Mouse (Mus musculus): Measurements from ENCODE around the gene Pbx3. TPM values are rescaled to one million over a fixed set of nuclear protein-coding genes. Genes with fewer than 3 reads are reported as not detected.

Gene Pbx3
- total and polyA plus RNA-seq, 2 experiments from 2014 or later = 77.0 to 92.5 TPM

DNA sequence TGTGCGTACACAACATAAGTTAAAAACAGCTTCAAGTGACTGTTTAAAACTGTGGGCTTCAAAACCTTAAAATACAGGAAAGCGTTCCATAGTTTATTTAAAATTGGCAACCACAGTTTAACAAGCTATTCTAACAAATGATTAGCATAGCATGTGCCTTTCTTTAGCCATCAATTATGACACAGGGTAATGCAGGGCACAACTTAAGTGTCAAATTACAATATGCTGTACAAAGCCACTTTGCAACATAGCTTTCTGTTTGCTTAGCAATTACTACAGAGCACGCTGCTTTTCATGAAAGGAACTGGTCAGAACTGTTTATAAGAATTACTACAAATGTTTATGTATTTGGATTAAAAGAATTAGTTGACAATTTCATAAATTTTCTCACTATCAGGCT lies 120.7 kb downstream of the Pbx3 start:
- WGBS = 60% methylated on average over 3 of the region's 3 CpGs
- no peaks in the 10 kb centered on the region for H3K27me3 ChIP-seq (ENCODE audit: insufficient read depth, low read length)
- no peak for TF ChIP-seq CTCF (IDR thresholded peaks at IDR 0.05; ENCODE audit: low read depth)
- no peak overlapping the region for H3K9ac ChIP-seq (replicated peaks; ENCODE audit: low read length)
- H3K36me3 ChIP-seq (ENCODE audit: insufficient read depth, low read length) = no peaks in the 10 kb centered on the region
- H3K4me1 ChIP-seq (ENCODE audit: insufficient read depth, low read length) = peaks cover 14% of the 10 kb centered on the region; the same call in 1 of the 2 replicates
- H3K9me3 ChIP-seq (ENCODE audit: low read length) = no peaks in the 10 kb centered on the region
- no peak overlapping the region for H3K4me2 ChIP-seq (ENCODE audit: low read depth, low read length)
- DNase-seq (ENCODE audit: low spot score) (no peak), ATAC-seq (no peak)
- no peak overlapping the region for H3K27ac ChIP-seq
- no peak overlapping the region for H3K4me3 ChIP-seq (ENCODE audit: low read length)

DNA sequence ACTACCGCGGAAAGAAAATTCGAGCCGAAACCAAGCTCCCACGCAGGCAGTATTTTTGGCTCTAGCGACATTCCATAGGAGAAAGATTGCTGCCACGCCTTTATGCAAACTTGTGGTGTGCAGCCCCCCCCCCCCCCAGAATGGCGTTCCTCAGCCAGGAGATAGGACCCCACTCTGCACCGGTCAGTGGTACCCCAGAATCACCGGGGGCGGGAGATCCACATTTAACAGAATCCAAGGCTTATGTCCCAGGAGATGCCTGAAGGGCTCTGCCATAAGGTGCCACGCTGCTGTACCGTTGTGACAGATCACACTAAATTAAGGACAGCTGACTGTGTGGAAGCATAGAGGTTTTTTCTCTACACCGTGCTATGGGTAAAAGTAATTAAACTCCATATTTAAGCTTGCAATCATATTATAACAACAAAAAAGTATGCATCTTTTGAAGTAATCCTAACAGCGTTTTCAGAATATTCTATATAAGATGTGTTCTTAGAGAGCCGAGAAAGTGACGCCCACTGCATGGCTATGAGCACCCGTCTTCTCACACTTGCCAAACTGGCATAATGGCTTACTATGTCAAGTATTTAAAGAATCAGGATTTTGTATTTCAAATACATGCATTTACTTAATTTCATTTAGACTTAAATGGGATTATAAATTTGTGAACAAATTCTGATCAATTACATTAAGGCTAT lies 122.8 kb downstream of the Pbx3 start:
- no peak for TF ChIP-seq CTCF (IDR thresholded peaks at IDR 0.05; ENCODE audit: low read depth)
- peak overlapping the region; percentile 61 for H3K9ac ChIP-seq (replicated peaks; ENCODE audit: low read length)
- H3K36me3 ChIP-seq (ENCODE audit: insufficient read depth, low read length) = no peaks in the 10 kb centered on the region
- H3K4me2 ChIP-seq (ENCODE audit: low read depth, low read length) = peak overlapping the region; percentile 85
- no peaks in the 10 kb centered on the region for H3K27me3 ChIP-seq (ENCODE audit: insufficient read depth, low read length)
- H3K27ac ChIP-seq = peak overlapping the region; percentile 88
- peaks cover 14% of the 10 kb centered on the region; the same call in 1 of the 2 replicates for H3K4me1 ChIP-seq (ENCODE audit: insufficient read depth, low read length)
- no peaks in the 10 kb centered on the region for H3K9me3 ChIP-seq (ENCODE audit: low read length)
- ATAC-seq (peak; percentile 76), DNase-seq (ENCODE audit: low spot score) (peak; percentile 56)
- H3K4me3 ChIP-seq (ENCODE audit: low read length) = peak overlapping the region; percentile 49
- 4% methylated on average over 18 of the region's 18 CpGs for WGBS

DNA sequence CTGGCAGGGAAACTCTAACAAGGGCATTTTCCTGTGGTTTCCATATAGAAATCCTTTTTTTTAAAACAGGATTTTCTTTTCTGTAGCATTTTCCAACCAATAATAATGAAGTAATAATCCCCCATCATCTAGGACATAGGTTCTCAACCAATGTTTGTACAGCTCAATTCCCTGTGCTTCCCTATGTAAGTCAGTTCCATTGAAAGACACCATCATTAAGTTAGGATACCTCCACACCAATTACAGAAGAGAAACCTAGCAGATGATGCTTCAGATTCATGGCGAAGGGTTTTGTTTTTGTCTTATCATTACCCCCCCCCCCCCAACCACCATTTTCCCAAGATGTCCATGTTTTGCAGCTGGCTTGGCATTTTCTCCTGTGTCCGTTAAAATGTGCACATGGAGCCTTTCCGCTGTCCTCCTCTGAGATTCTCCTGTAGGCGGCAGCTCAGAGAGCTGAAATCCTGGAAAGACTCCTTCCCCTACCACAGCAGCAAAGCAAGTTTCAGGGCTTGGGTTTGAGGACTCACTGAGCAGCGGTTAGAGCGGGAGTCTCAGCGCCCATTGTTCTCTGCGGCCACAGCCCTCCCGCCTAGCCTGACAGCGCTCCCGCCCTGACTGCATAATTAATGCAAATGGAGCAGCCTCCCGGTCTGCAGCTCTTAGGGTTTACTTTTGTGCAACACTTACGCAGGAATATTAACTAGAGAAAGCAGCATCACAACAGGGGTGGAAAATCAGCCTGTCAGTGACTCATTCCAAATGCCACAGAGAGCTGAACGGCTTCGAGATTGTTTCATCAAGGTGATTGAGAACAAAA lies 123.6 kb downstream of the Pbx3 start:
- H3K9ac ChIP-seq (replicated peaks; ENCODE audit: low read length) = peak overlapping the region; percentile 61
- H3K9me3 ChIP-seq (ENCODE audit: low read length) = no peaks in the 10 kb centered on the region
- ATAC-seq = peak; percentile 92
- peak overlapping the region; percentile 49 for H3K4me3 ChIP-seq (ENCODE audit: low read length)
- DNase-seq (ENCODE audit: low spot score) = peak; percentile 83
- peak overlapping the region; percentile 85 for H3K4me2 ChIP-seq (ENCODE audit: low read depth, low read length)
- H3K27me3 ChIP-seq (ENCODE audit: insufficient read depth, low read length) = no peaks in the 10 kb centered on the region
- peak overlapping the region; percentile 88 for H3K27ac ChIP-seq
- 1% methylated on average over 15 of the region's 15 CpGs for WGBS
- H3K36me3 ChIP-seq (ENCODE audit: insufficient read depth, low read length) = no peaks in the 10 kb centered on the region
- peak; percentile 66 for TF ChIP-seq CTCF (IDR thresholded peaks at IDR 0.05; ENCODE audit: low read depth)
- peaks cover 14% of the 10 kb centered on the region; the same call in 1 of the 2 replicates for H3K4me1 ChIP-seq (ENCODE audit: insufficient read depth, low read length)

DNA sequence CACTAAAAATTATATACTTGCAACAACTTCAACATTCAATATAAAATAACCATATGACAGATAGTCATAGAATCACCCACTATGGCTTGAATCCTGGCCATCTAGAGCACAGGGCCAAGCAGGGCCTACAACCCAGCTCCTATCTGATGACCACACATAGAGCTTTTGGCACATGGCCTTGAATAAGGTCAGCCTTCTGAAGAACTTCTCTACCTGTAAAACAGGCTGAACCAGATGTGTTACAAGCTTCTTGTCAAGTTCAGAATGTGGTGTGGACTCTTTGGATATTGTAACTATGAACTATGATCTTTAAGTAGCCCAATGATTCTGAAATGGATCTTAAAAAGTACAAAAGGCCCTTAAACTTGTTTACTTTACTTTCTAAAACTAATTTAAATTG lies 132.1 kb downstream of the Pbx3 start:
- no peak overlapping the region for H3K9ac ChIP-seq (replicated peaks; ENCODE audit: low read length)
- H3K4me3 ChIP-seq (ENCODE audit: low read length) = no peak overlapping the region
- H3K4me1 ChIP-seq (ENCODE audit: insufficient read depth, low read length) = peaks cover 9% of the 10 kb centered on the region; the same call in 1 of the 2 replicates
- H3K4me2 ChIP-seq (ENCODE audit: low read depth, low read length) = no peak overlapping the region
- H3K27ac ChIP-seq = no peak overlapping the region
- DNase-seq (ENCODE audit: low spot score) (no peak), ATAC-seq (no peak)
- no peaks in the 10 kb centered on the region for H3K9me3 ChIP-seq (ENCODE audit: low read length)
- no peak for TF ChIP-seq CTCF (IDR thresholded peaks at IDR 0.05; ENCODE audit: low read depth)
- H3K36me3 ChIP-seq (ENCODE audit: insufficient read depth, low read length) = no peaks in the 10 kb centered on the region
- H3K27me3 ChIP-seq (ENCODE audit: insufficient read depth, low read length) = no peaks in the 10 kb centered on the region

DNA sequence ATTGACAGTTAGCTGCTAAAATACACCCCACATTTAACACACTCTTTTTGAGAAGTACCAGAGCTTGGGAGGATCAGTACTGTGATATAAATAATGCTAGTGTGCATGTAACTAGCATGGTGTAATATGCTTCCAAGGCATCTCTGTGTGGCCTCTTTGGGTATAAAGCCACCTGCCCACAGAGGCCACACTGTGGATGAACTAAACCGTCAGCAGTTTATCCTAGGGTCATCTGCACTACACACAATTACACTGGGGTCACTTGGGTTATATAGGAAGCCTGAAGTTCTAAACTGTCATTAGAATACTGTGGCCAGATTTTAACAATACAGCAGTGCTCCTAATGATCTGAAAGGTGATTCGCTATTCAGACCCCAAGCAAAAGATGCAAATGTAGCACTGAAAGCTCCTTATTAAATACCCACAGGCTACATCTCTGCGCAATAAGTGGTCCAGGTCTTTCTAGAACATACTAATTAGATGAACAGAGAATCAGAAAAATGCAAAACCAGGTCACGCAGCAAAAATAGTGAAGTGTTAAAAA lies 133.6 kb downstream of the Pbx3 start:
- Histone ChIP-seq H3K27me3 (ENCODE audit: insufficient read depth, low read length) (no peaks in the 10 kb centered on the region), H3K27ac (0 out of 2 replicates have a peak overlapping the region, but pooled peaks have one; percentile 32), H3K4me1 (ENCODE audit: insufficient read depth, low read length) (peaks cover 9% of the 10 kb centered on the region; the same call in 1 of the 2 replicates), H3K4me3 (ENCODE audit: low read length) (no peak overlapping the region), H3K4me2 (ENCODE audit: low read depth, low read length) (no peak overlapping the region), H3K36me3 (ENCODE audit: insufficient read depth, low read length) (no peaks in the 10 kb centered on the region), H3K9ac (replicated peaks; ENCODE audit: low read length) (no peak overlapping the region), H3K9me3 (ENCODE audit: low read length) (no peaks in the 10 kb centered on the region)
- ATAC-seq (no peak), DNase-seq (ENCODE audit: low spot score) (no peak)
- no peak for TF ChIP-seq CTCF (IDR thresholded peaks at IDR 0.05; ENCODE audit: low read depth)
- 57% methylated on average over 4 of the region's 4 CpGs for WGBS

DNA sequence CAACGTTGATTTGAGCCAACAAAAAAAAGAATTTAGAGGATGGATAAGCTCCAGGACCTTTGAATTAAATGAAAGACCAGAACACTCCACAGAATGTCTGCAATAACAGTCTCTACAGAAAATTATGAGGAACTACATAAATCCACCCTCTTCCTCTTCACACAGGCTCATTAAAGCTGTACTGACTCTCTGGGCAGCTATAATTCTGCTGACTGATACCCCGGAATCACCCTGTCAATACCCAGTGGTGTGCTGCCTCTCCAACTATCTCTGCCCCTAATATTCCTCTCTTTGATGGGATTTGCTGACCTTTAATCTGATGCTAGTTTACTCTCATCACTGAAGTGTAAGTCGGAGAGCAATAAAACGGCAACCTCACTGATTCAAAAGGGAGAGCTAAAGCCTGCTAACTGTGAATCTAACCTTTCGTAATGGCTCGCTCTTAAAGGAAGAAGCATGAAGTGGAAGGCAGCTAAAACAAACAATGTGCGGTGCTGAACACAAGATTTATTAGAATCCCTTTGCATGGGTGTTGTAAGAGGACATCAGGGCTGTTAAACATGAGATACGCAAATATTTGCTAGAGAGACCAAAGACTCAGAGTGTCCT lies 137.4 kb downstream of the Pbx3 start:
- H3K27me3 ChIP-seq (ENCODE audit: insufficient read depth, low read length) = no peaks in the 10 kb centered on the region
- no peak for TF ChIP-seq CTCF (IDR thresholded peaks at IDR 0.05; ENCODE audit: low read depth)
- peak overlapping the region; percentile 23; the same call in 1 of the 2 replicates for H3K27ac ChIP-seq
- WGBS = 61% methylated on average over 8 of the region's 8 CpGs
- H3K9ac ChIP-seq (replicated peaks; ENCODE audit: low read length) = no peak overlapping the region
- H3K9me3 ChIP-seq (ENCODE audit: low read length) = no peaks in the 10 kb centered on the region
- ATAC-seq (no peak), DNase-seq (ENCODE audit: low spot score) (no peak)
- H3K4me2 ChIP-seq (ENCODE audit: low read depth, low read length) = peak overlapping the region; percentile 25; the same call in 1 of the 2 replicates
- no peak overlapping the region for H3K4me3 ChIP-seq (ENCODE audit: low read length)
- peaks cover 22% of the 10 kb centered on the region for H3K4me1 ChIP-seq (ENCODE audit: insufficient read depth, low read length)
- H3K36me3 ChIP-seq (ENCODE audit: insufficient read depth, low read length) = no peaks in the 10 kb centered on the region

Measured in hindbrain, postnatal 0 days (tissue).